Mouse (Mus musculus) heart, adult 2 months (tissue): ENCODE data around the gene Id1. TPM values are rescaled to one million over a fixed set of nuclear protein-coding genes. Genes with fewer than 3 reads are reported as not detected.

ENCODE experiments used
- DNase-seq, 2 experiments: peaks; one replicate each; pipeline ENCODE4 v3.0.0; 2021
- H3K27ac ChIP-seq: fragments of 200-600 bp; 2 replicates; pipeline ENCODE4 v1.8.1; 2022
- H3K27me3 ChIP-seq: fragments of 200-500 bp; 2 replicates; pipeline ENCODE4 v1.6.1; 2012; ENCODE audit warnings: mild to moderate bottlenecking, low read length, inconsistent platforms, mixed read lengths; ENCODE audit not compliant: control insufficient read depth, insufficient read depth
- H3K36me3 ChIP-seq: fragments of 200-500 bp; 2 replicates; pipeline ENCODE4 v1.6.1; 2012; ENCODE audit warnings: low read length, inconsistent platforms; ENCODE audit not compliant: control insufficient read depth, insufficient read depth
- H3K4me1 ChIP-seq: fragments of 200-500 bp; 2 replicates; pipeline ENCODE4 v1.6.1; 2011; ENCODE audit warnings: low read length; ENCODE audit not compliant: control insufficient read depth, insufficient read depth
- H3K4me3 ChIP-seq: fragments of 200-600 bp; 2 replicates; pipeline ENCODE4 v1.8.1; 2022
- H3K79me2 ChIP-seq: fragments of 200-500 bp; replicated peaks from 2 replicates; pipeline ENCODE4 v1.6.1; 2012; ENCODE audit warnings: mild to moderate bottlenecking, inconsistent platforms, low read length, moderate library complexity, mixed read lengths; ENCODE audit not compliant: control insufficient read depth, insufficient read depth
- H3K9ac ChIP-seq: fragments of 200-500 bp; 2 replicates; pipeline ENCODE4 v1.6.1; 2012; ENCODE audit warnings: low read depth, mild to moderate bottlenecking, control low read depth, inconsistent platforms, low read length, mixed read lengths
- CTCF ChIP-seq: fragments of 200-600 bp; IDR thresholded peaks from 2 replicates; pipeline ENCODE4 v1.8.1; 2022; ENCODE audit warnings: antibody characterized with exemption, mild to moderate bottlenecking, moderate library complexity
- EP300 ChIP-seq: fragments of 200-500 bp; IDR thresholded peaks from 2 replicates; pipeline ENCODE4 v1.6.1; 2011; ENCODE audit warnings: low read depth, low read length, control low read depth; ENCODE audit not compliant: insufficient read depth
- POLR2A ChIP-seq: fragments of 200-500 bp; IDR thresholded peaks from 2 replicates; pipeline ENCODE4 v1.6.1; 2011; ENCODE audit warnings: mild to moderate bottlenecking, low read depth, low read length, control low read depth; ENCODE audit not compliant: insufficient read depth
- WGBS: fragments of 180-500 bp; shearing (Covaris S2); methylation state at CpG from one replicate; pipeline ENCODE4 v1.1.7; 2018; 5-methylcytosine and 5-hydroxymethylcytosine counted together
- intact Hi-C: fragments of 180-260 bp; cut with DNase I; formaldehyde crosslinking; loops from one replicate; pipeline ENCODE4 v1.15.1; 2025
- polyA plus RNA-seq: library from polyadenylated mRNA; depleted of rRNA; stranded (reverse); fragments of >200 nt; gene quantifications from 2 replicates; pipeline ENCODE4 v1.2.3, GENCODE M21; 2012
- total RNA-seq, 2 experiments: library from RNA; stranded (reverse); gene quantifications; 2 replicates each; pipeline ENCODE4 v1.2.3; 2021

The Id1 gene
- total and polyA plus RNA-seq, 3 experiments, result 56.5 to 113 (median 59.8) TPM

GRCm38 (mm10) chr2:152763310-152763709 is 27.3 kb downstream of the Id1 start:
- 84% methylated on average over 6 of the region's 6 CpGs for WGBS
- Histone ChIP-seq H3K4me1 (peaks cover 8% of the 10 kb centered on the region), H3K4me3 (no peak overlapping the region), H3K9ac (no peak overlapping the region), H3K36me3 (no peaks in the 10 kb centered on the region), H3K27ac (no peak overlapping the region), H3K79me2 (no peaks in the 10 kb centered on the region), H3K27me3 (no peaks in the 10 kb centered on the region)
- no peak for DNase-seq
- no peak for TF ChIP-seq CTCF
- no peak for TF ChIP-seq POLR2A
- TF ChIP-seq EP300, result no peak
- intact Hi-C loops, result loop anchor here (10.0 kb wide), 1 partner anchor 149 kb away; no protein-coding TSS in a partner anchor

GRCm38 (mm10) chr2:152764172-152765044 is 28.4 kb downstream of the Id1 start:
- Histone ChIP-seq H3K4me3 (no peak overlapping the region), H3K79me2 (no peaks in the 10 kb centered on the region), H3K27me3 (no peaks in the 10 kb centered on the region), H3K4me1 (peaks cover 6% of the 10 kb centered on the region), H3K9ac (peak overlapping the region; percentile 14; the same call in 1 of the 2 replicates), H3K36me3 (no peaks in the 10 kb centered on the region), H3K27ac (no peak overlapping the region; the same call in 1 of the 2 replicates)
- no peak for DNase-seq
- 19% methylated on average over 14 of the region's 14 CpGs for WGBS
- intact Hi-C loops, result loop anchor here (10.0 kb wide), 1 partner anchor 150 kb away; no protein-coding TSS in a partner anchor
- 0 out of 2 replicates have a peak, but pooled peaks have one; percentile 14 for TF ChIP-seq POLR2A
- no peak for TF ChIP-seq EP300

GRCm38 (mm10) chr2:152765045-152765674 is 29.1 kb downstream of the Id1 start:
- no peak for DNase-seq
- 47% methylated on average over 6 of the region's 7 CpGs for WGBS
- Histone ChIP-seq H3K9ac (no peak overlapping the region), H3K79me2 (no peaks in the 10 kb centered on the region), H3K36me3 (no peaks in the 10 kb centered on the region), H3K4me1 (peaks cover 6% of the 10 kb centered on the region), H3K27me3 (no peaks in the 10 kb centered on the region), H3K27ac (no peak overlapping the region), H3K4me3 (no peak overlapping the region)
- intact Hi-C loops, result loop anchor here (10.0 kb wide), 1 partner anchor 150 kb away; no protein-coding TSS in a partner anchor
- TF ChIP-seq CTCF (no peak), POLR2A (no peak), EP300 (no peak)

- H3K27ac ChIP-seq, result peak overlapping the region; percentile 47
- peak; percentile 90 to 97 for DNase-seq
- peak overlapping the region; percentile 28; the same call in 1 of the 2 replicates for H3K9ac ChIP-seq
- no peaks in the 10 kb centered on the region for H3K27me3 ChIP-seq
- intact Hi-C loops, result loop anchor here (1.0 to 10.0 kb wide), 6 partner anchors 18 to 152 kb away; no protein-coding TSS in a partner anchor
- no peaks in the 10 kb centered on the region for H3K36me3 ChIP-seq
- peaks cover 6% of the 10 kb centered on the region for H3K4me1 ChIP-seq
- WGBS, result 14% methylated on average over 25 of the region's 25 CpGs
- TF ChIP-seq EP300 (peak; percentile 91), CTCF (peak; percentile 92), POLR2A (0 out of 2 replicates have a peak, but pooled peaks have one; percentile 24)
- H3K4me3 ChIP-seq, result no peak overlapping the region
- no peaks in the 10 kb centered on the region for H3K79me2 ChIP-seq
Observed at GRCm38 (mm10) chr2:152766387-152767123, 30.5 kb downstream of the Id1 start.

- no peaks in the 10 kb centered on the region for H3K36me3 ChIP-seq
- no peak overlapping the region for H3K9ac ChIP-seq
- 67% methylated on average over 12 of the region's 12 CpGs for WGBS
- peaks cover 6% of the 10 kb centered on the region for H3K4me1 ChIP-seq
- intact Hi-C loops, result loop anchor here (1.0 to 10.0 kb wide), 4 partner anchors 17 to 153 kb away; no protein-coding TSS in a partner anchor
- no peak overlapping the region for H3K4me3 ChIP-seq
- DNase-seq, result peak; percentile 47 to 59
- no peak overlapping the region; the same call in 1 of the 2 replicates for H3K27ac ChIP-seq
- TF ChIP-seq EP300, result no peak
- peak; percentile 81 for TF ChIP-seq CTCF
- no peaks in the 10 kb centered on the region for H3K27me3 ChIP-seq
- H3K79me2 ChIP-seq, result no peaks in the 10 kb centered on the region
Observed at GRCm38 (mm10) chr2:152767618-152768271, 31.7 kb downstream of the Id1 start.
